Comparison of ENCODE assay signal across 8 mouse cellular contexts in the genomic region with DNA sequence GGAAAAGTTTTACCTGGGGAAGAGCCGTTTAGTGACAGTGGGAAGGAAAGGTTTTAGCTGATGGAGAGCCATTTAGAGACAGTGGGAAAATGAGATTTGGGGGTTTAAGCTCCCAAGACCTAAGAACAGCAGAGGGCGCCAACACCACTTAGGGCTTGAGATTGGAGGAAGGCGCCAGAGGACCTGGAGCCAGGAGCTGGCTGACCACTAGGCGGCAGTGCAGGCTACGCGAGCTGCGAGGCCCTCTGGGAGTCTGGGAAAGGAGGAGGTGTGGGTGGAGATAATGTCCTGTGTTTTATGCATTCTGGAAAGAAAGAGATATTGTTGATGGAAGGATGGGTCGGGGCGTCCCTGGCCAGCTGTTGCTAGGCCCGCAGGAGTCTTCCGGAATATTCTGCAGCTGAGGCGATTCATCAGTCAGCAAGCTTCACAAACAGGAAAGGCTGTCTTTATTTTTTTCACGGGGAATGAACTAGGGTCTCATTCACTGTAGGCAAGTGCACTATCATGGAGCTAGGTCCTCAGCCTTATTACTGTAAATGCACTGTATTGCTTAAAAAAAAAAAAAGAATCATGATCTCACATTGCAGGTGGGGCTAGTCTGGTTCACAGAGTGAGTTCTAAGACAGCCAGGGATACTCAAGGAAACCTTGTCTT. TPM values are rescaled to one million over a fixed set of nuclear protein-coding genes. Genes with fewer than 3 reads are reported as not detected.
DNase-seq lines count a peak whose midpoint lies in the region; ATAC-seq lines count a peak whose summit lies in the region.

No protein-coding gene starts in this region.

- peaks cover 3% of the 10 kb centered on the region; the same call in 1 of the 2 replicates for H3K4me1 ChIP-seq in intestine, embryonic 16.5 days (ENCODE audit: control insufficient read depth, insufficient read depth, low read length)
- 0 out of 2 replicates have a peak, but pooled peaks cover 2% of the 10 kb centered on the region for H3K4me1 ChIP-seq in midbrain, embryonic 11.5 days (ENCODE audit: control insufficient read depth, insufficient read depth, low read length)

- no peaks in the 10 kb centered on the region for H3K36me3 ChIP-seq in intestine, embryonic 16.5 days (ENCODE audit: control insufficient read depth, insufficient read depth, low read length)
- H3K36me3 ChIP-seq in midbrain, embryonic 11.5 days (ENCODE audit: control insufficient read depth, insufficient read depth, low read length), result no peaks in the 10 kb centered on the region

- no peak overlapping the region for H3K27ac ChIP-seq in intestine, embryonic 16.5 days (ENCODE audit: low read length)
- H3K27ac ChIP-seq in midbrain, embryonic 11.5 days (ENCODE audit: low read depth, low read length), result no peak overlapping the region

- H3K4me2 ChIP-seq in intestine, embryonic 16.5 days (ENCODE audit: low read depth, low read length), result peak overlapping the region; percentile 36; the same call in 1 of the 2 replicates
- H3K4me2 ChIP-seq in midbrain, embryonic 11.5 days, result peak overlapping the region; percentile 30

- H3K9ac ChIP-seq in intestine, embryonic 16.5 days (ENCODE audit: low read depth, low read length), result no peak overlapping the region
- H3K9ac ChIP-seq in midbrain, embryonic 11.5 days (ENCODE audit: low read length), result peak overlapping the region; percentile 39; the same call in 1 of the 2 replicates

- H3K4me3 ChIP-seq in intestine, embryonic 16.5 days (ENCODE audit: low read length), result no peak overlapping the region
- no peak overlapping the region for H3K4me3 ChIP-seq in midbrain, embryonic 11.5 days (ENCODE audit: low read depth, low read length)

- DNase-seq in adrenal gland, adult 2 months, result peak; percentile 95
- DNase-seq in embryo, embryonic 11.5 days (ENCODE audit: low read depth, low spot score), result peak; percentile 92
- peak; percentile 95 to 98 for DNase-seq in gastrocnemius, postnatal 4 days (ENCODE audit: low spot score in 2 of 2)
- peak; percentile 93 to 94 for DNase-seq in left cerebral cortex, postnatal 36 days (ENCODE audit: low spot score in 2 of 2)
- peak; percentile 100 for DNase-seq in midbrain, embryonic 11.5 days (ENCODE audit: low spot score, missing footprints)
- peak; percentile 100 for DNase-seq in right cerebral cortex, postnatal 4 days
- peak; percentile 86 for DNase-seq in yolk sac, embryonic 10.5 days (ENCODE audit: low spot score)

- peak; percentile 90 for ATAC-seq in intestine, embryonic 16.5 days
- peak; percentile 92 for ATAC-seq in midbrain, embryonic 11.5 days (ENCODE audit: low FRiP score)

- no peaks in the 10 kb centered on the region for H3K27me3 ChIP-seq in intestine, embryonic 16.5 days (replicated peaks; ENCODE audit: control insufficient read depth, insufficient read depth, low read length)
- no peaks in the 10 kb centered on the region for H3K27me3 ChIP-seq in midbrain, embryonic 11.5 days (ENCODE audit: control insufficient read depth, insufficient read depth, low read length)

- H3K9me3 ChIP-seq in intestine, embryonic 16.5 days (ENCODE audit: control insufficient read depth, low read length), result no peaks in the 10 kb centered on the region
- no peaks in the 10 kb centered on the region for H3K9me3 ChIP-seq in midbrain, embryonic 11.5 days (ENCODE audit: control insufficient read depth, low read length)

- intact Hi-C loops in left cerebral cortex, postnatal 36 days (cut with DNase I), result loop anchor here (1.0 kb wide), 1 partner anchor 61 kb away; no protein-coding TSS in a partner anchor

- WGBS in intestine, embryonic 16.5 days, result 5% methylated on average over 13 of the region's 13 CpGs
- 8% methylated on average over 13 of the region's 13 CpGs for WGBS in midbrain, embryonic 11.5 days

RNA-seq across cellular contexts. Expression of a gene that starts 9.5 kb away (rescaled TPM):
- total RNA-seq in adrenal gland, adult 2 months (2021), result 1 to 10 TPM; 3.5 to 8.5 TPM
- 3.9 and 4.4 TPM in 2 replicates for polyA plus RNA-seq in adrenal gland, adult 2 months (2012; rRNA removed)
- total RNA-seq in gastrocnemius, postnatal 4 days (2021), result 1 to 10 TPM in 1 of 2 experiments, under 1 TPM in 1; 0.98 to 1.6 TPM
- polyA plus RNA-seq in intestine, embryonic 16.5 days (2015; fragmentation: Nextera tagmentation; extraction: Ambion mirVana), result 0.35 and 0.36 TPM in 2 replicates
- under 1 TPM; 0.22 to 0.48 TPM for total RNA-seq in left cerebral cortex, postnatal 36 days (2021)
- 0.07 TPM in 1 of 2 replicates, not detected in the other for polyA plus RNA-seq in midbrain, embryonic 11.5 days (2014; fragmentation: Nextera tagmentation; extraction: Ambion mirVana)

RNA-seq across cellular contexts. Expression of a gene that starts 13.6 kb away (rescaled TPM):
- under 1 TPM; 0.29 to 0.45 TPM for total RNA-seq in adrenal gland, adult 2 months (2021)
- 0.36 and 0.62 TPM in 2 replicates for polyA plus RNA-seq in adrenal gland, adult 2 months (2012; rRNA removed)
- total RNA-seq in gastrocnemius, postnatal 4 days (2021), result 1 to 10 TPM; 1.5 to 1.9 TPM
- 3.1 TPM in 2 replicates for polyA plus RNA-seq in intestine, embryonic 16.5 days (2015; fragmentation: Nextera tagmentation; extraction: Ambion mirVana)
- 1 to 10 TPM; 6.6 to 6.8 TPM for total RNA-seq in left cerebral cortex, postnatal 36 days (2021)
- 1.0 and 1.4 TPM in 2 replicates for polyA plus RNA-seq in midbrain, embryonic 11.5 days (2014; fragmentation: Nextera tagmentation; extraction: Ambion mirVana)

RNA-seq across cellular contexts. Expression of a gene that starts 13.7 kb away (rescaled TPM):
- 10 to 100 TPM; 34.8 to 37.5 TPM for total RNA-seq in adrenal gland, adult 2 months (2021)
- polyA plus RNA-seq in adrenal gland, adult 2 months (2012; rRNA removed), result 32.1 and 33.8 TPM in 2 replicates
- 1 to 10 TPM; 8.0 to 9.1 TPM for total RNA-seq in gastrocnemius, postnatal 4 days (2021)
- polyA plus RNA-seq in intestine, embryonic 16.5 days (2015; fragmentation: Nextera tagmentation; extraction: Ambion mirVana), result 33.2 and 38.1 TPM in 2 replicates
- 10 to 100 TPM; 11.8 to 14.3 TPM for total RNA-seq in left cerebral cortex, postnatal 36 days (2021)
- polyA plus RNA-seq in midbrain, embryonic 11.5 days (2014; fragmentation: Nextera tagmentation; extraction: Ambion mirVana), result 18.8 and 19.6 TPM in 2 replicates

RNA-seq across cellular contexts. Expression of a gene that starts 35.3 kb away (rescaled TPM):
- under 1 TPM; 0.79 to 0.84 TPM for total RNA-seq in adrenal gland, adult 2 months (2021)
- 1.9 TPM in 2 replicates for polyA plus RNA-seq in adrenal gland, adult 2 months (2012; rRNA removed)
- not detected for total RNA-seq in gastrocnemius, postnatal 4 days (2021)
- 0.27 and 0.49 TPM in 2 replicates for polyA plus RNA-seq in intestine, embryonic 16.5 days (2015; fragmentation: Nextera tagmentation; extraction: Ambion mirVana)
- total RNA-seq in left cerebral cortex, postnatal 36 days (2021), result 1 to 10 TPM in 1 of 2 experiments, under 1 TPM in 1; 0.32 to 1.3 TPM
- 0.76 and 0.83 TPM in 2 replicates for polyA plus RNA-seq in midbrain, embryonic 11.5 days (2014; fragmentation: Nextera tagmentation; extraction: Ambion mirVana)

RNA-seq across cellular contexts. Expression of a gene that starts 55.0 kb away (rescaled TPM):
- total RNA-seq in adrenal gland, adult 2 months (2021), result 10 to 100 TPM; 34.7 to 36.8 TPM
- polyA plus RNA-seq in adrenal gland, adult 2 months (2012; rRNA removed), result 61.2 TPM in 2 replicates
- 10 to 100 TPM; 44.4 to 45.2 TPM for total RNA-seq in gastrocnemius, postnatal 4 days (2021)
- polyA plus RNA-seq in intestine, embryonic 16.5 days (2015; fragmentation: Nextera tagmentation; extraction: Ambion mirVana), result 79.8 and 88.1 TPM in 2 replicates
- 10 to 100 TPM; 29.8 to 41.4 TPM for total RNA-seq in left cerebral cortex, postnatal 36 days (2021)
- polyA plus RNA-seq in midbrain, embryonic 11.5 days (2014; fragmentation: Nextera tagmentation; extraction: Ambion mirVana), result 91.9 and 101 TPM in 2 replicates
